Mouse (Mus musculus) CH12.LX (cell line): ENCODE measurements around the gene Rictor.

Source experiments
- CHD2 ChIP-seq: IDR thresholded peaks from 2 replicates; pipeline ENCODE4 v1.6.1; 2011; ENCODE audit warnings: low read length, improper control_type of control experiment
- CTCF ChIP-seq, 2 experiments: IDR thresholded peaks in 1 of 2; conservative IDR thresholded peaks in 1 of 2; 2 replicates each; pipeline ENCODE4 v1.5.1; 2011 to 2012; ENCODE audit warnings: low read depth in 2 of 2, low read length in 2 of 2, improper control_type of control experiment in 1 of 2, inconsistent platforms in 1 of 2, mild to moderate bottlenecking in 1 of 2, moderate library complexity in 1 of 2
- E2F4 ChIP-seq: IDR thresholded peaks from 2 replicates; pipeline ENCODE4 v1.6.1; 2011; ENCODE audit warnings: low read depth, low read length, improper control_type of control experiment; ENCODE audit not compliant: insufficient replicate concordance
- EP300 ChIP-seq: IDR thresholded peaks from 2 replicates; pipeline ENCODE4 v1.6.1; 2011; ENCODE audit warnings: low read length, improper control_type of control experiment
- ETS1 ChIP-seq: conservative IDR thresholded peaks from 2 replicates; pipeline ENCODE4 v1.6.1; 2012; ENCODE audit warnings: low read depth, mild to moderate bottlenecking, inconsistent platforms, low read length, improper control_type of control experiment, moderate library complexity
- HCFC1 ChIP-seq: IDR thresholded peaks from 2 replicates; pipeline ENCODE4 v1.6.1; 2012; ENCODE audit warnings: low read depth, mild to moderate bottlenecking, inconsistent platforms, low read length, improper control_type of control experiment
- MAFK ChIP-seq: IDR thresholded peaks from 2 replicates; pipeline ENCODE4 v1.6.1; 2011; ENCODE audit warnings: low read length, improper control_type of control experiment; ENCODE audit not compliant: insufficient replicate concordance
- MAX ChIP-seq: IDR thresholded peaks from 2 replicates; pipeline ENCODE4 v1.6.1; 2011; ENCODE audit warnings: low read length, improper control_type of control experiment
- MAZ ChIP-seq: IDR thresholded peaks from 2 replicates; pipeline ENCODE4 v1.6.1; 2012; ENCODE audit warnings: low read depth, mild to moderate bottlenecking, inconsistent platforms, low read length, improper control_type of control experiment, moderate library complexity
- POLR2A ChIP-seq: IDR thresholded peaks from 2 replicates; pipeline ENCODE4 v1.6.1; 2011; ENCODE audit warnings: low read depth, mild to moderate bottlenecking, improper control_type of control experiment, low read length
- TBP ChIP-seq: conservative IDR thresholded peaks from 2 replicates; pipeline ENCODE4 v1.6.1; 2011; ENCODE audit warnings: low read depth, low read length, improper control_type of control experiment
- USF1 ChIP-seq: IDR thresholded peaks from 2 replicates; pipeline ENCODE4 v1.6.1; 2014; ENCODE audit warnings: low read depth, mild to moderate bottlenecking, inconsistent platforms, low read length, improper control_type of control experiment
- ZC3H11A ChIP-seq: IDR thresholded peaks from 2 replicates; pipeline ENCODE4 v1.6.1; 2012; ENCODE audit warnings: low read depth, mild to moderate bottlenecking, inconsistent platforms, low read length, improper control_type of control experiment
- ZNF384 ChIP-seq: IDR thresholded peaks from 2 replicates; pipeline ENCODE4 v1.6.1; 2012; ENCODE audit warnings: low read depth, low read length, improper control_type of control experiment, inconsistent platforms

DNA sequence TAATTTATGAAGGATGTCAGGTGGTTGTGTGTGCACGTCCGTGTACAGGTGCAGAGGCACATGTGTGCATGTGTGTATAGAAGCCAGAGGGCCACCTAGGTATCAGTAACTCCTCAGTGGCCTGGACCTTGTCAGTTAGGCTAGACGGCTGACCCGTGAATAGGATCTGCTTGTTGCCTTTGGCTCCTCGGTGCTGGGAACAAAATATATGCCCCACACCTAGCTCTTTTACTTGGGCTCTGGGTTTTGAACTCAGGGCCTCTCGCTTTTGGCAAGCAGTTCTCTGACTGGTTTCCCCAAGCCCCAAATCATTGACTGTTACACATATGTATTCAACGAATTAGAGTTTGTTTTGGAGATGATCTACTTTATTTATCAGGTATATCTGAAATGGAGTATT lies 3.0 kb downstream of the Rictor start:
- TF ChIP-seq MAZ (no peak), TBP (no peak), CTCF (conservative IDR thresholded peaks at IDR 0.05 in 1 of 2, IDR thresholded peaks at IDR 0.05 in 1 of 2; ENCODE audit: low read depth in 2 of 2, low read length in 2 of 2) (no peak), MAX (no peak), POLR2A (no peak), ZC3H11A (no peak), CHD2 (no peak), EP300 (no peak), HCFC1 (no peak), ZNF384 (no peak), ETS1 (no peak), MAFK (no peak), USF1 (no peak), E2F4 (no peak)
